Mouse (Mus musculus) thymus, postnatal 0 days (tissue): ENCODE results near the gene Atp6v0d1. TPM values are rescaled to one million over a fixed set of nuclear protein-coding genes. Genes with fewer than 3 reads are reported as not detected.
A peak's percentile ranks its signal among the peaks of the same experiment; 100 is the strongest.
"Not testable (repeated sequence)": the region's sequence is repeated elsewhere in the genome, so short reads cannot be mapped to it uniquely, and the experiment has no call there.

ENCODE experiments used
- DNase-seq: peaks from one replicate; pipeline ENCODE4 v3.0.0-alpha.2; 2015; ENCODE audit warnings: low spot score
- polyA plus RNA-seq: library from polyadenylated mRNA; unstranded; fragments of >200 nt; fragmentation: Nextera tagmentation; extraction: Ambion mirVana; gene quantifications from 2 replicates; pipeline ENCODE4 v1.2.1, GENCODE M21; 2015

Atp6v0d1 gene
- polyA plus RNA-seq, 1 experiment from 2014 or later, result 105 TPM

DNA sequence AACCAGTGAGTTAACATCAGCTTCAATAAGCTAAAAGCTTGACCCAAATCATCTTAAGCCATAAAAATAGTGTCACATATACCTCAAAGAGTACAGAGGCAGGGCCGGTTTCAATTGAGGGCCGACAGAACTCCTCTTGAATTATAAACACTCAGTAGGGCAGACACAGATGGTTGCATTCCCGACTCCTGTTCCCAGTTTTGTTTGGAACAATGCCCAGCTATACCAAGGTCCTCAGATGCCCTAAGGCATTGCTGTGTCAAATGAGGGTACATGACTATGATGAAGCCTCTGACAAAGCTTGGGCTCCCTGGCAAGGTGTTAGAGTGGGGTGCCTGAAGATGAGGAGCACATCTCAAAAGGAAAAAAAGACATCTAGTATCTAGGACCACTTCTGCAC is 9.7 kb upstream of the Atp6v0d1 start:
- DNase-seq, result no peak

- no peak for DNase-seq
These were observed 8.9 kb upstream of the Atp6v0d1 start for GRCm38 (mm10) chr8:105574741-105575140.

DNA sequence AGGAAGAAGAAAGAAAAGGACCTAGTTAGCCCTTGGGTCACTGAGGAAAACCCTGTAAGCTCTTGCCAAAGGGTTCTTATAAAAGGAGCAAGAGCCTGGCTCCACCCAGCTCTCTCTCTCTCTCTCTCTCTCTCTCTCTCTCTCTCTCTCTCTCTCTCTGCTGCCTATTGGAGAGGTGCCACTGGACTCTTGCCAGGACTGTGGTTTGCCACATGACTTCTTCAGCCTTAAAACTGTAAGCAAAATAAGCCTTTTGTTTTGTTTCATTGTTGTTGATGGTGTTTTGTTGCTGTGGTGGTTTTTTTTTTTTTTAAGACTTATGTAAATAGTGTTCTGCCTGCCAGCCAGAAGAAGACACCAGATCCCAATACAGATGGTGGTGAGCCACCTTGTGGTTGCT is 7.6 kb upstream of the Atp6v0d1 start:
- no peak for DNase-seq

- no peak for DNase-seq
These were observed 6.0 kb upstream of the Atp6v0d1 start for GRCm38 (mm10) chr8:105571810-105572209.

GRCm38 (mm10) chr8:105566703-105567595 is 1.1 kb upstream of the Atp6v0d1 start:
- DNase-seq, result peak; percentile 37

- DNase-seq, result no peak
These were observed 406 bp downstream of the Atp6v0d1 start for GRCm38 (mm10) chr8:105565401-105565881.

GRCm38 (mm10) chr8:105564573-105565229 is 1.1 kb downstream of the Atp6v0d1 start:
- not testable (repeated sequence) for DNase-seq

- no peak for DNase-seq
These were observed 2.0 kb downstream of the Atp6v0d1 start for GRCm38 (mm10) chr8:105563871-105564270.

DNA sequence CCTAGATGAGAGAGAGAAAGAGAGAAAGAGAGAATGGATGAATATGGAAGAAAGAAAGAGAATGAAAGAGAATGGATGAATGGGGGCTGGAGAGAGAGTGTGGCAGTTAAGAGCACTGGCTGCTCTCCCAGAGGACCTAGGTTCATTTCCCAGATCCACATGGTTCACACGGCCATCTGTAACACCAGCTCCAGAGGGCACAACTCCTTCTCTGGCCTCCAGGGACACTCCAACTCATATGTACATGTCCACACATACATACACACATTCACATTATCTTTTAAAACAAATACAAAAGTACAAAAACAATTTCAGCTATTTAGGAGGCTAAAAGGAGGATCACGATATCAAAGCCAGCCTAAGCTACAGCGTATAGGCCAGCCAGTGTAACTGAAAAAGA is 3.0 kb downstream of the Atp6v0d1 start:
- no peak for DNase-seq

DNA sequence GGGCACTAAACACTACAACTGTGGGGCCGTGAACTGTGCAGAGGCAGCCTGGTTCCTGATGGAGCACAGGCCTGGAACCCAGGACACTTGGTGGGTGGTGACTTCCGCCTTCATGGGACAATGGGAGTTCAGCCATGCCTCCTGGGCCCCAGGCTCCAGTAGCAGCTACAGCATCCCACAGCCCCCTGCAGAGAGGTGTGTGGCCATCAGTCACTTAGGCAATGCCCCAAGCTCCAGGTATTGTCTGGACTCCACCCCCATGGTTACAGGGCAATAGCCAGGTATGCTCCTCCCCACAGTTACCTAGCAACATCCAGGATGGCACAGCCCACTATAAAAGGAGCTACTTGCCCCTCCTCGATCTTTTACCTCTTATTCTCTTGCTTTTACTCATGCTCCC is 10.6 kb downstream of the Atp6v0d1 start:
- no peak for DNase-seq

DNA sequence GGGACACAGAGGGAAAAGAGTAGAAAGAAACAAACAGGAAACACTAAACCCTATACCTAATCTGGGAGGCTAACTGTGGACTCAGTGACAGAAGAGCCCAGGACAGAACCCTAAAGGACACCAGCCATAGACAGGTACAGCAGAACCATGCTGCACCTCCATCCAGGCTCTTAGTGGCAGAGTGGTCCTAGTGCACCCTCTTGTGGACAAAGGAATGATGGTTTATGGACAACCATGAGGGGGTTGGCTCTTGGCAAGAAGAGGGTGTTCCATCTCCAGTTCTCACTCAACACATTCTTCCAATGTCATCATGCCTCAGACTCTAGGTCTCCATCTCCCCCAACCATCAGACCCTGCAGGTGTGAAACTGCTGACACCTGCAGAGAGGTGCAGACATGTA is 11.8 kb downstream of the Atp6v0d1 start:
- peak; percentile 56 for DNase-seq

GRCm38 (mm10) chr8:105552824-105553223 is 13.0 kb downstream of the Atp6v0d1 start:
- no peak for DNase-seq

GRCm38 (mm10) chr8:105552032-105552431 is 13.8 kb downstream of the Atp6v0d1 start:
- DNase-seq, result no peak

DNA sequence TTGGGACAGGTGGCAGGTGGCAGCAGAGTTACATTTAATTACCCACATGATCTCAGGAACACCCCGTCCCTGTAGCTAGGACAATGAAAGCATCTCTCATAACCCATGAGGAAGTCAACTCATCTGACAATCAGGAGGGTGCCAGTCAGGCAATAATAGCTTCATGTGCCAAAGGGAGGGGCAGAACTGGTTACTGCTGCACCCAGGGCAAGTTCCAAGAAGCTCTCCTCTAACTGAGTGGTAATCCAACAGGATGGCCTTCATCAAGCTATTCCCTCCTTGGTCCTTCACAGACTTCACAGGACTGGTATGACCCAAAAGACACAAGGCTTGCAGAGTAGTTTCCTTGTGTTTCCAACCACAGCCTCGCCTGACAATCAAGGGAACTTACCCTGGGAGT is 15.8 kb downstream of the Atp6v0d1 start:
- no peak for DNase-seq

- no peak for DNase-seq
These were observed 16.3 kb downstream of the Atp6v0d1 start for GRCm38 (mm10) chr8:105549506-105549905.

GRCm38 (mm10) chr8:105546384-105547350 is 19.2 kb downstream of the Atp6v0d1 start:
- DNase-seq, result no peak

GRCm38 (mm10) chr8:105545249-105545648 is 20.6 kb downstream of the Atp6v0d1 start:
- no peak for DNase-seq

DNA sequence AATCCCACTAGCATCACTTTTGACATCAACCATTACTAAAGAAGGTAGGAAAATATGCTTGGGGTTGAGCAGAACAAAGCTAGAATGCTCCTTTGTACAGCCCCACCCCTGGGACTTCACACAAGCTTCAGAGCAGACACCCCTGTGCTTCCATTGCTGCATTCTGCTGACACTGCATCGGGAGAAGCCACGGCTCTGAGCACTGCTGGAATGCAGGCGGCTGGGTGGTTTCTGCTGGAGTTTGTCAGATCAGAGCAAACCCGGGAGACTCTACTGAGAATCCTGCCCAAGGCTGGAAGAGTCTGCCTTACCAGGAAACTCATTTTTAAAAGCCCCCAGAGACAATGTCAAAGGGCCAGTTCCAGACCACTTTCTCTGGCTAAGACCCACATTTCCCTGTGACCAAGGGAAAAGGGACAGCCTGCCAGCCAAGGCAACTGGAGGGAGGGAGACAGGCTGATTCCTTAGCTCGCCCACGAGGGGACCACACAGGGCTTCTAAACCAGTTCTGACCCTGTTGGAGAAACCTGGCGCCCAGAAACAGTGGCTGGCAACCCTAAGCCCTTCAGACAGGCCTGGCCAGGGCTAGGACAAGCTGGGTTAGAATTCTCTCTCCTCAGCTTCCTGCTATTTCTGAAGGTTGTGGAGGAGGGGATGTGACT is 21.2 kb downstream of the Atp6v0d1 start:
- DNase-seq, result no peak

- DNase-seq, result no peak
These were observed 22.1 kb downstream of the Atp6v0d1 start for GRCm38 (mm10) chr8:105543703-105544102.

GRCm38 (mm10) chr8:105542808-105543207 is 23.0 kb downstream of the Atp6v0d1 start:
- DNase-seq, result no peak
